Mouse (Mus musculus) stomach, embryonic 16.5 days (tissue): ENCODE measurements at regions not wholly inside any gene's neighbourhood (a gene's known extent, or its start where the extent isn't known, plus 50 kb on each side); places are given as distances from the start of the nearest gene placed in this dataset.
"Not testable (repeated sequence)": the region's sequence is repeated elsewhere in the genome, so short reads cannot be mapped to it uniquely, and the experiment has no call there.

Experiments used
- ATAC-seq: fragments of 200-750 bp; cut with Nextera tagmentation; 2 replicates; pipeline ENCODE4 v1.8.0; 2017; ENCODE audit warnings: moderate number of reproducible peaks, moderate TSS enrichment; ENCODE audit not compliant: insufficient read depth, low FRiP score
- H3K27ac ChIP-seq: fragments of 300-500 bp; sonication (generic); 2 replicates; pipeline ENCODE4 v1.5.1; 2014; ENCODE audit warnings: low read length
- H3K27me3 ChIP-seq: fragments of 300-500 bp; sonication (generic); 2 replicates; pipeline ENCODE4 v1.6.1; 2014; ENCODE audit warnings: low read length, control low read depth, mixed read lengths; ENCODE audit not compliant: control insufficient read depth, insufficient read depth
- H3K36me3 ChIP-seq: fragments of 300-500 bp; sonication (generic); 2 replicates; pipeline ENCODE4 v1.6.1; 2014; ENCODE audit warnings: low read length; ENCODE audit not compliant: control insufficient read depth, insufficient read depth
- H3K4me1 ChIP-seq: fragments of 300-500 bp; sonication (generic); 2 replicates; pipeline ENCODE4 v1.6.1; 2014; ENCODE audit warnings: low read length, control low read depth, mixed read lengths; ENCODE audit not compliant: control insufficient read depth, insufficient read depth
- H3K4me2 ChIP-seq: fragments of 300-500 bp; sonication (generic); 2 replicates; pipeline ENCODE4 v1.6.1; 2014; ENCODE audit warnings: low read depth, low read length, mixed read lengths
- H3K4me3 ChIP-seq: fragments of 300-500 bp; sonication (generic); replicated peaks from 2 replicates; pipeline ENCODE4 v1.5.1; 2014; ENCODE audit warnings: mild to moderate bottlenecking, low read length
- H3K9ac ChIP-seq: fragments of 300-500 bp; sonication (generic); 2 replicates; pipeline ENCODE4 v1.6.1; 2014; ENCODE audit warnings: low read length
- H3K9me3 ChIP-seq: fragments of 300-500 bp; sonication (generic); replicated peaks from 2 replicates; pipeline ENCODE4 v1.6.1; 2016; ENCODE audit warnings: low read length, control low read depth; ENCODE audit not compliant: control insufficient read depth
- WGBS: fragments of 180-500 bp; shearing (Covaris S2); extraction: QIAGEN DNeasy Blood & Tissue Kit; methylation state at CpG from one replicate; pipeline ENCODE4 v1.1.7; 2014; 5-methylcytosine and 5-hydroxymethylcytosine counted together

DNA sequence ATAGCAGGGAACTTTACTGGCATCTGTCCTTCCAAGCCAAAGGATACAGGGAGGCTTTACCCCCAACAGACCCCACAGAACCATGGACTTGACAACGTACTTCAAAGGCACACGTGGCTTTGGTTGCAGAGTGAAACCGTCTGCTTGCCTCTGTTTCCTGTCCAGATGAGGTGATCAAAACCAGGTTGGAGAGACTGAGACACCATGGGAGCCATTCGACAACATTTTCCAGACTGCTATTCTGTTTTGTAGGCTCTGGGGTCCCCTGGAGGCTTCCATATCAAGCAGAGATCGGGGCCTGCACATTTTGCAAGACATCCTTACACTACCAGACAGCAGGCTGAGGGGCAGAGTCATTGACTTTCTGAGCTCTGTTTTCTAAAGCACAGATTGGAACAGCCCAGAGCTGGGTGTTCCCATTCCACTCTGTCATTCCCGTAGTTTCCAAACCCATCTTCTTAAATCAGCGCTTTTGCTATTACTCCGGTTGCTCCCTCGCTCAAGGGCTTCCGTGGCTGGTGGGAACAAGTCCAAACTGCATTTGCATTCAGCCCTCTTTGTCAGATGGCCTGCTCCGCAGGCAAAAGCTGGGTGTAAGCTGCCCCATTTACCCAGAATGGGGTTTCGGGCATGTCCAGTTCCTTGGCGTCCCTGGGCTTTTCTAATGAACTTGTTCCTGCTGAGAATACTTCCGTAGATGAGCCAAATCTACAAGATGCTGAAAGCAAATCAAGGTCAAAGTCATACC lies 244.5 kb upstream of the Jarid2 start:
- Histone ChIP-seq H3K4me1 (peaks cover 12% of the 10 kb centered on the region), H3K36me3 (no peaks in the 10 kb centered on the region), H3K9ac (peak overlapping the region; percentile 26; the same call in 1 of the 2 replicates), H3K9me3 (no peaks in the 10 kb centered on the region), H3K4me3 (no peak overlapping the region), H3K27me3 (no peaks in the 10 kb centered on the region), H3K4me2 (no peak overlapping the region), H3K27ac (0 out of 2 replicates have a peak overlapping the region, but pooled peaks have one; percentile 14)
- ATAC-seq, result peak; percentile 33; the same call in 1 of the 2 replicates
- 49% methylated on average over 14 of the region's 14 CpGs for WGBS

GRCm38 (mm10) chr13:44490935-44491465 lies 238.3 kb upstream of the Jarid2 start:
- Histone ChIP-seq H3K27me3 (no peaks in the 10 kb centered on the region), H3K4me1 (peaks cover 3% of the 10 kb centered on the region; the same call in 1 of the 2 replicates)
- 56% methylated on average over 4 of the region's 4 CpGs for WGBS

DNA sequence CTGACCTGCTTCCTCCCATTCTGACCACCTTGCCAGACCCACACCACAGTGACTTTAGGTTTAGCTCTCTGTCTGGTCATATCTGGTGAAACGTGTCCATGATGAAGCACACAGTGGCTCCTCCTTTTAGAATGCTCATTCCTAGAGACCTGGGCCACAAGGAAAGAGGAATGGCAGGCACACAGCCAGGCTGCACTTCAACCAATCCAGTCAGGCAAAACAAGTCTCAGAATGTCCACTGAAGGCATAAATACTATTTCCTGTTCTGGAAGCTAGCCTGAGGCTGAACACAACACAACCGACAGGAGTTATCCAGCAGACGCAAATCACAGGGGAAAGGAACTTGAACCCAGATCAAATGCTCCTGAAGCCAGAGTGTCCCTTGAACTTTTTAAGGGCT lies 235.4 kb upstream of the Jarid2 start:
- H3K4me3 ChIP-seq, result no peak overlapping the region
- WGBS, result 43% methylated on average over 3 of the region's 3 CpGs
- no peak for ATAC-seq
- no peak overlapping the region for H3K4me2 ChIP-seq
- no peak overlapping the region for H3K9ac ChIP-seq
- H3K27ac ChIP-seq, result no peak overlapping the region
- H3K4me1 ChIP-seq, result peaks cover 3% of the 10 kb centered on the region; the same call in 1 of the 2 replicates
- H3K36me3 ChIP-seq, result no peaks in the 10 kb centered on the region
- no peaks in the 10 kb centered on the region for H3K9me3 ChIP-seq
- H3K27me3 ChIP-seq, result no peaks in the 10 kb centered on the region

More at GRCm38 (mm10) chr13:44490935-44491465, 238.3 kb upstream of the Jarid2 start:
- Histone ChIP-seq H3K9ac (no peak overlapping the region), H3K36me3 (no peaks in the 10 kb centered on the region), H3K4me2 (no peak overlapping the region), H3K4me3 (no peak overlapping the region), H3K9me3 (no peaks in the 10 kb centered on the region), H3K27ac (no peak overlapping the region)
- ATAC-seq, result no peak

DNA sequence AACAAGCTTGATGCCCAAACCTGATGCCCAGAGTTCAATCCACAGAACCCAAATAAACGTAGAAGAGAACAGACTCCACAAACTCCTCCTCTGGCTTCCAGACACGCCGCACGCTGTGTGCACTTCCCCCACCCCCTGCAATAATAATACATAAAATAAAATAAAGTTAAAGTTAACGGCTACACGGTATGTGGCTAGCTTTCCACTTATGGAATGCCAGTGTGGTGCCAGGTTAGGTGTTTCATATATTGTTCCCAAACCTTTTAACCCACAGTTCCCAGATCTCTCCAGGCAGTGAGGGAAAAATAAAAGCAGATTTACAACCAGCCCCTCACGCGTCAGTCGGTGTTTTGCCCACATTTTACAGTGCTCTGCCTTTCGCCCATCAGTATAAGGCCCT lies 233.8 kb upstream of the Jarid2 start:
- H3K9me3 ChIP-seq, result no peaks in the 10 kb centered on the region
- peaks cover 3% of the 10 kb centered on the region; the same call in 1 of the 2 replicates for H3K4me1 ChIP-seq
- no peak overlapping the region for H3K27ac ChIP-seq
- H3K4me2 ChIP-seq, result no peak overlapping the region
- H3K27me3 ChIP-seq, result no peaks in the 10 kb centered on the region
- H3K4me3 ChIP-seq, result no peak overlapping the region
- 85% methylated on average over 10 of the region's 10 CpGs for WGBS
- no peaks in the 10 kb centered on the region for H3K36me3 ChIP-seq
- H3K9ac ChIP-seq, result no peak overlapping the region
- ATAC-seq, result no peak

DNA sequence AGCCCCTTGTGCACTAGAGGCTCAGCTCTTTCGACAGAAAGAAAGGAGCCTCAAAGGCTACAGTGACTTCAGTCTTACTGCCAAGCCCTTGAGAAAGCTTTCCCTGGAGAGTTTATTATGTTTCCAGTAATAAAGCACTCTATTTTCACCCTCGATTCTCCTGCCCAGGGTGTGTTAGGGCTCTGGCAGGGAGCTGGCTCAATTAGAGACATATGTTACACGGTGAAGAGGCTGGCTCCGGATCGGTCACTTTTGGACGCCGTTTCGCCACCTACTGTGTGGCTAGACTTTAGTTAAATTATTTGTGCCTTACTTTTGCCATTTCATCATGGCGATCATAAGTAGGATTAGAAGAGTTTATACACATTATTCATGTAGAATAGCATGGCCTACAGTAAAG lies 232.7 kb upstream of the Jarid2 start:
- no peaks in the 10 kb centered on the region for H3K36me3 ChIP-seq
- H3K4me3 ChIP-seq, result no peak overlapping the region
- H3K27me3 ChIP-seq, result no peaks in the 10 kb centered on the region
- H3K4me2 ChIP-seq, result no peak overlapping the region
- ATAC-seq, result no peak
- WGBS, result 61% methylated on average over 9 of the region's 9 CpGs
- no peaks in the 10 kb centered on the region for H3K9me3 ChIP-seq
- no peak overlapping the region for H3K27ac ChIP-seq
- H3K4me1 ChIP-seq, result peaks cover 4% of the 10 kb centered on the region
- no peak overlapping the region for H3K9ac ChIP-seq

- not testable (repeated sequence) for H3K4me2 ChIP-seq, H3K27ac ChIP-seq, ATAC-seq, H3K9ac ChIP-seq, H3K4me3 ChIP-seq, H3K27me3 ChIP-seq, H3K36me3 ChIP-seq, H3K9me3 ChIP-seq
- peaks cover 18% of the 10 kb centered on the region for H3K4me1 ChIP-seq
- 87% methylated on average over 5 of the region's 5 CpGs for WGBS
Measured at GRCm38 (mm10) chr13:44500896-44501295, 228.4 kb upstream of the Jarid2 start.

DNA sequence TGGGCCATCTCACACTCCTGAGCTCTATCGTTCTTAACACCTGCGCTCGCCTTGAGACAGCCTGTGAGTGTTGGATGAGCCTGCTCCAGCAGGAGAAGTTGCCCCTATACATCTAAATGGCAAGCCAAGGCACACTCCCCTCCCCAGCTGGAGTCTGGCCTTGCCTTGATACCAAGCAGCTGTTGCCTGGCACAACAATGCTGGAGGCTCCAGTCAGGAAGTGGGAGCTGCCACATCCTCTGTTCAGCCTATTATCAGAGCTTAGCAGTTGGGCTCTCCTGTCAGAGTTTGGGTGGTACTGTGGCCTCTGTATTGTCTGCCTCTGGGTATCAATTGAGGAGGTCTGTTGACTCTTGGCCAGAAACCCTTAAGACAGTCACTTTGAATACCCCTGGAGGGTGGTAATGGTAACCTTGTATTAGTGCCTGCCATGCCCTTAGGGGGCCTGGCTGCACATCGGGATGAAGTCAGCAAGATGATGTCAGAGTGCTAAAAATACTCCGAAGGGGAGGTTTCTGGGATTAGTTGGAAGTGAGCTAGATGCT lies 227.4 kb upstream of the Jarid2 start:
- no peak overlapping the region for H3K4me3 ChIP-seq
- H3K4me2 ChIP-seq, result no peak overlapping the region
- no peak overlapping the region for H3K9ac ChIP-seq
- H3K9me3 ChIP-seq, result no peaks in the 10 kb centered on the region
- no peak overlapping the region for H3K27ac ChIP-seq
- H3K4me1 ChIP-seq, result peaks cover 18% of the 10 kb centered on the region
- H3K36me3 ChIP-seq, result no peaks in the 10 kb centered on the region
- 44% methylated on average over 5 of the region's 5 CpGs for WGBS
- ATAC-seq, result 0 out of 2 replicates have a peak, but pooled peaks have one; percentile 42
- H3K27me3 ChIP-seq, result no peaks in the 10 kb centered on the region

GRCm38 (mm10) chr13:44502612-44503256 lies 226.5 kb upstream of the Jarid2 start:
- peak overlapping the region; percentile 82 for H3K27ac ChIP-seq
- H3K9me3 ChIP-seq, result no peaks in the 10 kb centered on the region
- no peaks in the 10 kb centered on the region for H3K36me3 ChIP-seq
- H3K4me1 ChIP-seq, result peaks cover 21% of the 10 kb centered on the region
- H3K4me2 ChIP-seq, result no peak overlapping the region
- 42% methylated on average over 10 of the region's 10 CpGs for WGBS
- H3K27me3 ChIP-seq, result no peaks in the 10 kb centered on the region
- no peak for ATAC-seq
- H3K9ac ChIP-seq, result no peak overlapping the region
- H3K4me3 ChIP-seq, result no peak overlapping the region
